Mouse (Mus musculus): ENCODE data around the gene Nr2f1. TPM values are rescaled to one million over a fixed set of nuclear protein-coding genes. Genes with fewer than 3 reads are reported as not detected.
"Not testable (repeated sequence)": the region's sequence is repeated elsewhere in the genome, so short reads cannot be mapped to it uniquely, and the experiment has no call there.

Gene Nr2f1
- 15.1 and 18.1 TPM in 2 replicates for polyA plus RNA-seq (2015; fragmentation: Nextera tagmentation; extraction: Ambion mirVana)

GRCm38 (mm10) chr13:78199642-78200160 is at the start of gene Nr2f1:
Nr2f1 (minus strand) TSS chr13:78199757.
- H3K9me3 ChIP-seq (replicated peaks) = no peaks in the 10 kb centered on the region
- peak within 1 kb of the TSS; percentile 91 for H3K9ac ChIP-seq
- peaks cover 23% of the 10 kb centered on the region for H3K4me1 ChIP-seq
- H3K27ac ChIP-seq = peak within 1 kb of the TSS; percentile 98
- no peak for ATAC-seq (replicated peaks; ENCODE audit: low FRiP score)
- H3K36me3 ChIP-seq = no peaks in the 10 kb centered on the region
- H3K27me3 ChIP-seq = peaks cover 11% of the 10 kb centered on the region
- under 1% methylated on average over 14 of the region's 14 CpGs for WGBS
- H3K4me2 ChIP-seq = peak within 1 kb of the TSS; percentile 85
- H3K4me3 ChIP-seq (replicated peaks) = peak within 1 kb of the TSS; percentile 86

DNA sequence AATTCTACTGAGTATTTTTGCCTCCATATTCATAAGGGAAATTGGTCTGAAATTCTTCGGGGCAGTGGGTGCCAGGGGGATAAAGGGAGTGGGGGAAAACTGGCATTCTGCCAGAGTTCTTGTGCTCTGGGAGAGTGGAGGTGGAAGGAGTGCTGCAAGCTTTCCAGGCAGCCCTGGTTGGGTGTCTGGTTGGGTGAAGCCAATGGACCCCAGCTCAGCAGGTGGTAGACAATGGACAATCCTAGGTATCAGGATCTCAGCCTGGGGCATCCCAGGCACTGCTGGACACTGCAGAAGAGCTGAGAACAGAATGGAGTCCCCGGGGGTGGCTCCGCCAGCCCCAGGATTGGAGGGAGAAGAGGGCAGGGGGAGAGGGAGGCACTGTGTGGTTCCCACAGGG is 22.1 kb upstream of the Nr2f1 start:
- WGBS = 94% methylated on average over 3 of the region's 3 CpGs

DNA sequence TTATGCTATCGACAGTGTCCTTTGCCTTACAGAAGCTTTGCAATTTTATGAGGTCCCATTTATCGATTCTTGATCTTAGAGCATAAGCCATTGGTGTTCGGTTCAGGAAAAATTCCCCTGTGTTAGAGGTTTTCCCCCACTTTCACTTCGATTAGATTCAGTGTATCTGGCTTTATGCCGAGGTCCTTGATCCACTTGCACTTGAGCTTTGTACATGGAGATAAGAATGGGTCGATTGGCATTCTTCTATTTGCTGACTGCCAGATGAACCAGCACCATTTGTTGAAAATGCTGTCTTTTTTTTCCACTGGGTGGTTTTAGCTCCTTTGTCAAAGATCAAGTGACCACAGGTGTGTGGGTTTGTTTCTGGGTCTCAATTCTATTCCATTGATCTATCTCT is 20.7 kb upstream of the Nr2f1 start:
- H3K4me3 ChIP-seq (replicated peaks); H3K36me3 ChIP-seq; H3K27me3 ChIP-seq; H3K4me1 ChIP-seq; H3K4me2 ChIP-seq; H3K27ac ChIP-seq; H3K9ac ChIP-seq; H3K9me3 ChIP-seq (replicated peaks); ATAC-seq (replicated peaks; ENCODE audit: low FRiP score): not testable (repeated sequence)
- WGBS = 93% methylated on average over 6 of the region's 6 CpGs

More for the DNA sequence above, 22.1 kb upstream of the Nr2f1 start:
- H3K4me3 ChIP-seq (replicated peaks) = no peak overlapping the region
- no peaks in the 10 kb centered on the region for H3K27me3 ChIP-seq
- no peak for ATAC-seq (replicated peaks; ENCODE audit: low FRiP score)
- peaks cover 7% of the 10 kb centered on the region; the same call in 1 of the 2 replicates for H3K36me3 ChIP-seq
- H3K27ac ChIP-seq = no peak overlapping the region
- no peak overlapping the region for H3K4me2 ChIP-seq
- no peaks in the 10 kb centered on the region for H3K9me3 ChIP-seq (replicated peaks)
- H3K9ac ChIP-seq = no peak overlapping the region
- H3K4me1 ChIP-seq = no peaks in the 10 kb centered on the region

GRCm38 (mm10) chr13:78215223-78215622 is 15.7 kb upstream of the Nr2f1 start:
- Histone ChIP-seq H3K4me1 (peaks cover 8% of the 10 kb centered on the region), H3K9ac (no peak overlapping the region), H3K27ac (no peak overlapping the region), H3K27me3 (peaks cover 20% of the 10 kb centered on the region), H3K4me3 (replicated peaks) (no peak overlapping the region), H3K4me2 (no peak overlapping the region), H3K36me3 (peaks cover 7% of the 10 kb centered on the region; the same call in 1 of the 2 replicates), H3K9me3 (replicated peaks) (no peaks in the 10 kb centered on the region)
- 56% methylated on average over 2 of the region's 2 CpGs for WGBS
- ATAC-seq (replicated peaks; ENCODE audit: low FRiP score) = no peak

- Histone ChIP-seq H3K27ac (no peak overlapping the region), H3K9me3 (replicated peaks) (no peaks in the 10 kb centered on the region), H3K4me3 (replicated peaks) (no peak overlapping the region), H3K4me1 (peaks cover 28% of the 10 kb centered on the region), H3K9ac (no peak overlapping the region), H3K27me3 (peaks cover 26% of the 10 kb centered on the region), H3K4me2 (no peak overlapping the region), H3K36me3 (peaks cover 3% of the 10 kb centered on the region; the same call in 1 of the 2 replicates)
- no peak for ATAC-seq (replicated peaks; ENCODE audit: low FRiP score)
- 39% methylated on average over 2 of the region's 2 CpGs for WGBS
Measured at GRCm38 (mm10) chr13:78213155-78213554, 13.6 kb upstream of the Nr2f1 start.

DNA sequence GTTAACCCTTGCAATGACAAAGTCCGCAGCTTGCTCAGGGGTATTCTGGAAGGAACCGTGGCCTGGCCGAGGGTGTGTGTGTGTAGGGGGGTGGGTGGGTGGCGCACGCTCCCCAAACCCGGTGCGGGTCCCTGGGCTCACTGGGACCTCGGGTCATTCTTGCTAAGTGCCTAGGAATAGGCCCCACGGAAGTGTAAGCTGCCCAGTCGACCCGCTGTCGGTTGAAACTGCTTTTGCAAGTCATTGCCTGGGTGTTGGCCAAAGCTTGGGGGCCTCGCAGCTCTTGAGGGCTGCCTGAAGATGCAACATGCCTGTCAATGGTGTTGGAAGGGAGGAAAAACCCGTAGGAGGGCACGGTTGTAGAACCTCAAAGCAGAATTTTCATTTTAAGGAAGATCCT is 12.6 kb upstream of the Nr2f1 start:
- WGBS = 53% methylated on average over 15 of the region's 15 CpGs
- peaks cover 30% of the 10 kb centered on the region for H3K27me3 ChIP-seq
- H3K4me2 ChIP-seq = no peak overlapping the region
- H3K4me3 ChIP-seq (replicated peaks) = no peak overlapping the region
- H3K9ac ChIP-seq = no peak overlapping the region
- no peaks in the 10 kb centered on the region for H3K9me3 ChIP-seq (replicated peaks)
- peaks cover under 1% of the 10 kb centered on the region; the same call in 1 of the 2 replicates for H3K36me3 ChIP-seq
- H3K27ac ChIP-seq = no peak overlapping the region
- ATAC-seq (replicated peaks; ENCODE audit: low FRiP score) = no peak
- H3K4me1 ChIP-seq = peaks cover 37% of the 10 kb centered on the region

DNA sequence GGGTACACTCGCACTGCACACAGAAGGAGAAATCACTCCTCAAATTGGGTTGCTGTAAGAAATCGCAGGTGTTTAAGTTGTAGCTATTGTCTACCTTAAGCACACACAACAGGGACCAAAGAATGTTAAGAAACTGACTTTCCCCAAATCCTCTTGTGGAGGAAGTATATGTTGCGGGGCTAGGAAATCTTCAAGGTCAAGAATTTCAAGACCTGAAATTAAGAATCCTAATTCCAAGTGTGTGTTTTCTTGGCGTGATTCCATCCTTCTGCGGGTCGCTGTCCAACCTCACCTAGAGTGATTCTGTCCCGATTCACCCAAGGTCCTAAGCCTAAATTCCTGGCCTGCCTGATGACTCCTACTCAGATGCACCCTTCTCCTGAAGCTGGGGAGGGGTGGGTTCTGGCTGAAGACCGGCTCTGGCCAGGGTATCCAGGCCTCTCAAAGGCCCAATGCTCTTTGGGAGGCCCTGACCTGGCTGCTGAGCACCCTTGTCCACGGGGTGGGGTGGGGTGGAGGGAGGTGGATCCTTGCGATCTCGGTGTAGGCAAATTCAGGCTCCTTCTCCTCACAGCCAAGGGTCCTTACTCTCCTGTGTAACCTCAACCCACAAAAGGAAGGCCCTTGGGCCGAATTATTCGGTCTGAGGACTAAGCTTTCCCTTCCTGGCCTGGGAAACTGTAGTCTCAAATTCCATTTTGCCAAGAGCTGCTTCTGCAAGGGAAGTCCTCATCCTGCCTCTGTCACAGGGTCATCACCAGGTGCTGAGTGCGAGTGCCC is 11.9 kb upstream of the Nr2f1 start:
- WGBS = 39% methylated on average over 14 of the region's 14 CpGs
- Histone ChIP-seq H3K4me1 (peaks cover 39% of the 10 kb centered on the region), H3K36me3 (no peaks in the 10 kb centered on the region), H3K27me3 (peaks cover 30% of the 10 kb centered on the region), H3K4me2 (no peak overlapping the region), H3K4me3 (replicated peaks) (no peak overlapping the region), H3K9me3 (replicated peaks) (no peaks in the 10 kb centered on the region), H3K9ac (no peak overlapping the region), H3K27ac (no peak overlapping the region)
- ATAC-seq (replicated peaks; ENCODE audit: low FRiP score) = no peak

- H3K27ac ChIP-seq = no peak overlapping the region
- WGBS = 13% methylated on average over 13 of the region's 13 CpGs
- ATAC-seq (replicated peaks; ENCODE audit: low FRiP score) = peak; percentile 43
- H3K9me3 ChIP-seq (replicated peaks) = no peaks in the 10 kb centered on the region
- peaks cover 30% of the 10 kb centered on the region for H3K27me3 ChIP-seq
- peak overlapping the region; percentile 42 for H3K4me3 ChIP-seq (replicated peaks)
- peaks cover 39% of the 10 kb centered on the region for H3K4me1 ChIP-seq
- peak overlapping the region; percentile 36; the same call in 1 of the 2 replicates for H3K9ac ChIP-seq
- no peaks in the 10 kb centered on the region for H3K36me3 ChIP-seq
- H3K4me2 ChIP-seq = peak overlapping the region; percentile 78
Measured at GRCm38 (mm10) chr13:78210748-78211089, 11.2 kb upstream of the Nr2f1 start.

DNA sequence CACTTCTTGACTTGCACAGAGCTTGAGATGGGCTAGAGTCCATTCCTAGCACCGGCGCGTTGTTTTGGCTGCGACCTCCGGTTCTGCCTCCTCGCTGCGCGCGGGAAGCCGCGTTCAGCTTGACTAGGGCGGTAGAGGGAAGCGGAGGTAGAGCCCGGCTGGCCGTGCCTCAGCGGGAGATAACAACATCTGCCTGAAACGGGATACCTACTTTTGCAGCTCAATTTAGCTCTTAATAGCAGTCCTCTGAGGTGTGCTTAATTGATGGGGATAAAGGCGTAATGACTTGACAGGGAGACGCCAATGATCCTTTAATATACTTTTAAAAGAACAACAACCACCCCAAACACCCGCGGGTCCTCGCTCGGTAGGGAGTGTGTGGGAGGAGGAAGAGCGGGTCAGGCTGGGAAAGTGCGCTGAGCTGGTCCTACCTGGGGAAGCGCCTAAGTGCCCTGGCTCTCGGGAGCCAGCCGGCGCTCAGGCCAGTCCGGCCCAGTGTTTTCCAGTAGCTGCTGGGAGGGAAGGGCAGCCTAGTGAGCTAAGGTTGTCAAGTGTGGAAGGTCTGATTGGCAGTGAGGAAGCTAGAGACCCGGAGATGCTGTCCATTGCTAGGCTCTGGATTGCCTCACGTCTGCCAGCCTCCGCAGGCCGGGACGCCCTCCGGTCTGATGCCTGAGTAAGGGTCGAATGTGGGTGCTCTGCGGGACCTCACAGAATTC is 10.6 kb upstream of the Nr2f1 start:
- Histone ChIP-seq H3K4me2 (peak overlapping the region; percentile 78), H3K9ac (peak overlapping the region; percentile 36), H3K4me1 (peaks cover 44% of the 10 kb centered on the region), H3K36me3 (no peaks in the 10 kb centered on the region), H3K9me3 (replicated peaks) (no peaks in the 10 kb centered on the region), H3K4me3 (replicated peaks) (peak overlapping the region; percentile 42), H3K27me3 (peaks cover 32% of the 10 kb centered on the region), H3K27ac (peak overlapping the region; percentile 41; the same call in 1 of the 2 replicates)
- 2% methylated on average over 38 of the region's 38 CpGs for WGBS
- peak; percentile 85 for ATAC-seq (replicated peaks; ENCODE audit: low FRiP score)

DNA sequence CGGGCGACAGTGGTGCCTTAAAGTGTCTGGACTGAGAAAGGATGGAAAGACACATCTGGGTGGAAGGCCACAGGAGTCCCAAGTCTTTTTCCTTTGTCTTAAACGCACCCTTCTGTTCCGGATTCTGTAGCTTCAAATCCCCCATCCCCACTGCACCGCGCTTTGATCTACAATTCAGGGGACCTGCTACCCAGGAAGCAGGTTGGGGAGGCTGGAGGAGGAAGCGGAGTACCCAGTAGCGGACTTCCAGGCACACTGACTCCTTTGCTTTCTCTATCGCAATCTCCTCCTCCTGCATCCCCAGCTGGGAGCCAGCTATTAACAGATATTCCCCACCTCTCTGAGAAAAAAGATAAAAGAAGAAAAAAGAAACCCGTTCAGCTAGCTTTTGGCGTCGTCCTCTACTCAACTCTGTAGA is 10.1 kb upstream of the Nr2f1 start:
- H3K4me1 ChIP-seq = peaks cover 46% of the 10 kb centered on the region
- no peak; the same call in 1 of the 2 replicates for ATAC-seq (replicated peaks; ENCODE audit: low FRiP score)
- peak overlapping the region; percentile 78 for H3K4me2 ChIP-seq
- no peaks in the 10 kb centered on the region for H3K36me3 ChIP-seq
- no peaks in the 10 kb centered on the region for H3K9me3 ChIP-seq (replicated peaks)
- peak overlapping the region; percentile 41; the same call in 1 of the 2 replicates for H3K27ac ChIP-seq
- 3% methylated on average over 12 of the region's 12 CpGs for WGBS
- H3K9ac ChIP-seq = peak overlapping the region; percentile 36
- peaks cover 32% of the 10 kb centered on the region for H3K27me3 ChIP-seq
- H3K4me3 ChIP-seq (replicated peaks) = peak overlapping the region; percentile 42

DNA sequence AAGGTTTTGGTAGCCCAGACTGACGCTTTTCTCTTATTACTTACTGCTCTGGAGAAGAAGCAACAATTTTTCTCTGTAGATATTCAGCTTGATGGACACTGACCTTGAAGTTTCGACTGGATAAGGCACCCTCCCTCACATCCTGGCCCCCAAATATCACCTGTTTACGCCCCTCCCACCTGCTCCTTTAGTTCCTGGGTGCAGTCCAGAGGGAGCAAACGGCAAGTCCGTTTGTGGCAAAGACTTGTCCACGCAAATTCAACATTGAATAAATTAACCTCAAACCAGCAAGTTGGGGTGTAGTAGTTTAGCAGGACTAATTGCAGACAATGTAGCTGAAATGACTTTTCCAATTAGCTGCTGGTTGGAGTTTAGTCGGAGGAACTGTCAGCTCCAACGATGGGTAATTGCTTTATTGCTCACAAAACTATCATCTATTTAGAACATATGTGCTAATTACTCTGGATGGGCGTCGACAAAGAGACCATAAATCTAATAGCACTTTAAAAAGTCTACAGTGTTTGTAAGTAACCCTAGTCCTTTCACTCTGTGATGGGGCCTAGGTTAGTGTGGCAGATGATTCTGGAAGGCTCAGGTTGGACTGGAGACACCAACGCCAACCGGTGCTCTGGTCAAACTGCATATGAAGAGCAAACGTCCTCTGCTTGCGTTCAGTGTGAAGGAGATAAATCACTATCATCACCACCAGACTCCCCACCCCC is 9.3 kb upstream of the Nr2f1 start:
- no peak overlapping the region for H3K9ac ChIP-seq
- peaks cover 32% of the 10 kb centered on the region for H3K27me3 ChIP-seq
- no peaks in the 10 kb centered on the region for H3K36me3 ChIP-seq
- H3K4me1 ChIP-seq = peaks cover 51% of the 10 kb centered on the region
- H3K27ac ChIP-seq = no peak overlapping the region
- ATAC-seq (replicated peaks; ENCODE audit: low FRiP score) = no peak
- no peaks in the 10 kb centered on the region for H3K9me3 ChIP-seq (replicated peaks)
- whole genome bisulfite sequencing = 31% methylated on average over 14 of the region's 14 CpGs
- peak overlapping the region; percentile 78 for H3K4me2 ChIP-seq
- H3K4me3 ChIP-seq (replicated peaks) = peak overlapping the region; percentile 42; the same call in 1 of the 2 replicates
